Mouse (Mus musculus): ENCODE measurements around the gene H2-Ab1. TPM values are rescaled to one million over a fixed set of nuclear protein-coding genes. Genes with fewer than 3 reads are reported as not detected.

The H2-Ab1 gene
- polyA plus RNA-seq, 1 experiment from 2014 or later: 4.3 TPM

DNA sequence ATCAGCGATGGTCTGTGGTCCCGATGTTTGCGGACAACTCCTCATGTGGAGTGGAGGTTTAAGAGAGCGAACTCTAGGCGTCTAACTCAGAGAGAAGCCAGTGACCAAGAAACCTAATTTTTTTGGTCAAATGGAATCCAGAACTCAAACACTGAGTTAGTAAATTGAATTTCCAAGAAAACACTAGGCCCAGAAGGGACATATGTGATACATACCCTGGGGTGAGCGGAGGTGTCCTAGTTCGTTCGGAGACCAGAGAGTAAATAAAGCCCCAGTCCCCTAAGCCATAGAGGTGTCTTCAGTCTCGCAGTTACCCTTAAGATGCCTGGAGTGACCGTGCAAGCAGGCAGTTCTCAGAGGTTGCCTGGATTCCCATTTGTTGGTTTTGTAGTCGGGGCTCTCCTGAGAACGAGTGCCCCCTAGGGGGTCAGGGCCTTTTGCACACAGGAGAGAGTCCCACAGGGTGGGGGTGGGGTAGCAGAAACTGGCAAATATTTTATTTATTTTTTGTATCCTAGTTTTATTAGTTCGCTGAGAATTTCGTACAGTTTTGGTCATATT, 6.4 kb downstream of the H2-Ab1 start:
- Histone ChIP-seq H3K36me3 (ENCODE audit: control insufficient read depth, insufficient read depth, low read length) (no peaks in the 10 kb centered on the region), H3K9ac (ENCODE audit: low read length) (peak overlapping the region; percentile 52; the same call in 1 of the 2 replicates), H3K27me3 (ENCODE audit: control insufficient read depth, insufficient read depth, low read length) (peaks cover 13% of the 10 kb centered on the region), H3K9me3 (ENCODE audit: control insufficient read depth, low read length) (no peaks in the 10 kb centered on the region), H3K4me3 (ENCODE audit: low read depth, low read length) (peak overlapping the region; percentile 49), H3K4me1 (ENCODE audit: control insufficient read depth, insufficient read depth, low read length) (peaks cover 13% of the 10 kb centered on the region), H3K4me2 (peak overlapping the region; percentile 92), H3K27ac (ENCODE audit: low read depth, low read length) (no peak overlapping the region)
- peak; percentile 95 for DNase-seq (ENCODE audit: low spot score, missing footprints)
- peak; percentile 10; the same call in 1 of the 2 replicates for ATAC-seq (ENCODE audit: low FRiP score)
- under 1% methylated on average over 14 of the region's 14 CpGs for WGBS

DNA sequence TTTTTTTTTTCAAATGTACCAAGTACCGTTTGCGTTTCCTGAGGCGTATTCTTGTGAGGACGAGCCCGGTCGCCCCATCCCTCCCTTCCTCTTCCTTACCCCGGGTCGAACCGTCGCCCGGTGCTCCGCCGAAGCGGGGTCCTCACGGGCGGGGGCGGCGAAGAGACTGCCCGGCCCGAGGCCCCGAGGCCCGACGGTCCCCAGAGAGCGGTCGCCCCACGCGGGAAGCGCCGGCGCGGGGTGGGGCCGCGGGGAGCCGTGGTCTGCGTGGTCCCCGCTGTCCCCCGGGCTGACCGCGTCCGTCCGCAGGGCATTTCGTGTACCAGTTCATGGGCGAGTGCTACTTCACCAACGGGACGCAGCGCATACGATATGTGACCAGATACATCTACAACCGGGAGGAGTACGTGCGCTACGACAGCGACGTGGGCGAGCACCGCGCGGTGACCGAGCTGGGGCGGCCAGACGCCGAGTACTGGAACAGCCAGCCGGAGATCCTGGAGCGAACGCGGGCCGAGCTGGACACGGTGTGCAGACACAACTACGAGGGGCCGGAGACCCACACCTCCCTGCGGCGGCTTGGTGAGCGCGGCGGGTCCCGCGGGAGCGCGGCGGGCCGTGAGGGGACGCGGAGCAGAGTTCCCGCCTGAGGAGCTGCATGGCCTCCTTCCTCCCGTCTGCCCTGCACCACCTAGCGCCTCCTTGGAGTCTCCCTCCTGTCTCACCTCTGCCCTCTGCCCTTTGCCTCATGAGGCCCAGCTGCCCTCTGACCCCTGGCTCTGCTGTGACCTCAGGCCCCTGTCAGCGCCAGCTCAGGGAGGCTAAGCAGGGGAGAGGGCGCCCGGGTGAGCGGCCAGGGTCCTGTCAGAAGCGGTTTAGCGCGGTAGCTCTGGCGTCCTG, 7.2 kb downstream of the H2-Ab1 start:
- peak overlapping the region; percentile 49 for H3K4me3 ChIP-seq (ENCODE audit: low read depth, low read length)
- H3K9ac ChIP-seq (ENCODE audit: low read length): peak overlapping the region; percentile 64
- no peaks in the 10 kb centered on the region for H3K36me3 ChIP-seq (ENCODE audit: control insufficient read depth, insufficient read depth, low read length)
- WGBS: under 1% methylated on average over 88 of the region's 93 CpGs
- H3K4me2 ChIP-seq: peak overlapping the region; percentile 92
- peaks cover 13% of the 10 kb centered on the region for H3K27me3 ChIP-seq (ENCODE audit: control insufficient read depth, insufficient read depth, low read length)
- H3K27ac ChIP-seq (ENCODE audit: low read depth, low read length): no peak overlapping the region
- H3K9me3 ChIP-seq (ENCODE audit: control insufficient read depth, low read length): no peaks in the 10 kb centered on the region
- ATAC-seq (ENCODE audit: low FRiP score) (peak; percentile 57; the same call in 1 of the 2 replicates), DNase-seq (ENCODE audit: low spot score, missing footprints) (peak; percentile 95)
- H3K4me1 ChIP-seq (ENCODE audit: control insufficient read depth, insufficient read depth, low read length): peaks cover 13% of the 10 kb centered on the region

DNA sequence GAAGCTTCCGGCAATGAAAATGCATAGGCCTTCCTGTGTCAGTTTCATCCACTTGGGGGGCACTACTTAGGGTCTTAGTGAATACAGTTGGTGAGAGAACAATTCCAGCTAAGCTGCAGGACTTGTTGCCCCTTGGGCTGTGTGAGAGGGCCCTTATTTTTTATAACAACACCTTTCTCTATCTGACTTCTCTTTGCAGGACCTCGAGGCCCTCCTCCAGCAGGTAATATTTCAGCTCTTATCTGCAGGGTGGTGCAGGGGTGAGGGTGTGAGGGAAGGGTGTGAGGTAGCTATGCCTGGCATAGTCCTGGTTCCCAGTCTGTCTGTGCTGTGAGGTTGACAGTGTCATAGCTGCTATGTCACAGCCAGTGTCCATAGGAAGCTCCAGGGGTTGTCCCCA, 10.8 kb downstream of the H2-Ab1 start:
- DNase-seq (ENCODE audit: low spot score, missing footprints): no peak
- peaks cover 13% of the 10 kb centered on the region for H3K27me3 ChIP-seq (ENCODE audit: control insufficient read depth, insufficient read depth, low read length)
- H3K4me3 ChIP-seq (ENCODE audit: low read depth, low read length): no peak overlapping the region
- H3K4me1 ChIP-seq (ENCODE audit: control insufficient read depth, insufficient read depth, low read length): peaks cover 13% of the 10 kb centered on the region
- no peaks in the 10 kb centered on the region for H3K36me3 ChIP-seq (ENCODE audit: control insufficient read depth, insufficient read depth, low read length)
- H3K27ac ChIP-seq (ENCODE audit: low read depth, low read length): no peak overlapping the region
- no peaks in the 10 kb centered on the region for H3K9me3 ChIP-seq (ENCODE audit: control insufficient read depth, low read length)
- no peak overlapping the region for H3K9ac ChIP-seq (ENCODE audit: low read length)
- H3K4me2 ChIP-seq: no peak overlapping the region
- no peak for ATAC-seq (ENCODE audit: low FRiP score)
- 81% methylated on average over 2 of the region's 2 CpGs for WGBS

DNA sequence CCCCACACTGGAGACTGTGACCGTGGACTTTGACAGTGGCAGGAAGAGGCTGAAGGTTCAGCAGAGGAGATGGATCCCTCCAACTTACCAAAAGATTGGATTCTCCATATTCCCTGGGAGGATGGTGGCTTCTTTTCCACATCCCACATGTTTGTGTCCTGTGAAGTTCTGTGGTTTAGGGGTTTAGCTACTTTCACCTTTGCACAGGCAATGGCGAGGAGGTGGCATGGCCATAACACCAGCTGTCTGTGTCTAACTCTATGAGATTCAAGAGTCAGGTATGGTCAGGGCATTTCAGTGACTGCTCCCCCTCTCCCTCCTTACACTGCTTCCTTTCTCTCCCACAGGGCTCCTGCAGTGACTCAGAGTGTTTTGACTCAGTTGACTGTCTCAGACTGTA, 11.3 kb downstream of the H2-Ab1 start:
- no peak for ATAC-seq (ENCODE audit: low FRiP score)

DNA sequence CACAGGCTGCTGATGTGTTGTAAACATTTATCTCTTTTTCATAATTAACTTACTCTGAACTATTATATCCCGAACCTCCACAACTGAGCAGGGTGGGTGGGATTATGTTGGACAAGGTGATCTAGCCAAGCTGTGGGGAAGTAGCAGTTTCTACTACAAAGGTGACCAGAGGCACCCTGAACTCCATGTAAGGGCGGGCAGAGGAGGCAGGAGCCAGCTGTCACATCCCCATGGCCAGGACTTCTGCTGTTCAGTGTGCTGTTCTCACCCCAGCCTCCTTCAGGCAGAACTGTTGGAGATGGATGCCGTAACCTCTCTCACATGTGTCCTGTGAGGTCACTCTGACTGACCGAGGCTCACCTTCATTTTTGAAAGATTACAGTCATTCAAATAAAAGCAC, 12.3 kb downstream of the H2-Ab1 start:
- H3K9ac ChIP-seq (ENCODE audit: low read length): no peak overlapping the region
- DNase-seq (ENCODE audit: low spot score, missing footprints) (no peak), ATAC-seq (ENCODE audit: low FRiP score) (no peak)
- peaks cover 6% of the 10 kb centered on the region for H3K4me1 ChIP-seq (ENCODE audit: control insufficient read depth, insufficient read depth, low read length)
- H3K36me3 ChIP-seq (ENCODE audit: control insufficient read depth, insufficient read depth, low read length): no peaks in the 10 kb centered on the region
- peaks cover 6% of the 10 kb centered on the region for H3K27me3 ChIP-seq (ENCODE audit: control insufficient read depth, insufficient read depth, low read length)
- 76% methylated on average over 4 of the region's 4 CpGs for WGBS
- H3K4me2 ChIP-seq: no peak overlapping the region
- H3K9me3 ChIP-seq (ENCODE audit: control insufficient read depth, low read length): no peaks in the 10 kb centered on the region
- no peak overlapping the region for H3K27ac ChIP-seq (ENCODE audit: low read depth, low read length)
- H3K4me3 ChIP-seq (ENCODE audit: low read depth, low read length): no peak overlapping the region

More for the DNA sequence above, 11.3 kb downstream of the H2-Ab1 start:
- peaks cover 13% of the 10 kb centered on the region for H3K27me3 ChIP-seq (ENCODE audit: control insufficient read depth, insufficient read depth, low read length)
- no peaks in the 10 kb centered on the region for H3K9me3 ChIP-seq (ENCODE audit: control insufficient read depth, low read length)
- WGBS: 96% methylated on average over 2 of the region's 2 CpGs
- no peak overlapping the region for H3K27ac ChIP-seq (ENCODE audit: low read depth, low read length)
- H3K9ac ChIP-seq (ENCODE audit: low read length): no peak overlapping the region
- no peak overlapping the region for H3K4me2 ChIP-seq
- no peak for DNase-seq (ENCODE audit: low spot score, missing footprints)
- H3K4me1 ChIP-seq (ENCODE audit: control insufficient read depth, insufficient read depth, low read length): peaks cover 12% of the 10 kb centered on the region
- H3K4me3 ChIP-seq (ENCODE audit: low read depth, low read length): no peak overlapping the region
- H3K36me3 ChIP-seq (ENCODE audit: control insufficient read depth, insufficient read depth, low read length): no peaks in the 10 kb centered on the region

DNA sequence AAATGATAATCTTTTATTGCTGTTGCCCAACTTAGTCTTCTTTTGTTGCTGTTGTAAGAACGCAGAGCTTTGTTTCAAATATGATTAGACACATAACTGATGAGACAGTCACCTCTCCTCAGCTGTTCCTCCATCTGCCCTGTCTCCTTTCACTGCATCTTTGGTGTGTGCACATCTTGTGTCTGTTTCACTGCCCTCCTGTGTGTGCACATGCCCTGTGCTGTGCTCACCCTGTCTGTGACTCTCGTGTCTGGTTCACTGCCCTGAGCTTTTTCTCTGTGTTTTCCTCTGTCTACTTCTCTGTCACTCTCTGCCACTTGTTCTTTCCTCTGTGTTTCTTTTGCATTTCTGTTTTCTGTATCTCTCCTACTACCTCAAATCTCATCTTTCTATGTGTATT, 12.7 kb downstream of the H2-Ab1 start:
- Histone ChIP-seq H3K9me3 (ENCODE audit: control insufficient read depth, low read length) (no peaks in the 10 kb centered on the region), H3K36me3 (ENCODE audit: control insufficient read depth, insufficient read depth, low read length) (no peaks in the 10 kb centered on the region), H3K27ac (ENCODE audit: low read depth, low read length) (no peak overlapping the region), H3K4me2 (no peak overlapping the region), H3K9ac (ENCODE audit: low read length) (no peak overlapping the region), H3K4me1 (ENCODE audit: control insufficient read depth, insufficient read depth, low read length) (peaks cover 2% of the 10 kb centered on the region; the same call in 1 of the 2 replicates), H3K4me3 (ENCODE audit: low read depth, low read length) (no peak overlapping the region), H3K27me3 (ENCODE audit: control insufficient read depth, insufficient read depth, low read length) (peaks cover 3% of the 10 kb centered on the region)
- DNase-seq (ENCODE audit: low spot score, missing footprints) (no peak), ATAC-seq (ENCODE audit: low FRiP score) (no peak)
- WGBS: 89% methylated on average over 2 of the region's 2 CpGs

DNA sequence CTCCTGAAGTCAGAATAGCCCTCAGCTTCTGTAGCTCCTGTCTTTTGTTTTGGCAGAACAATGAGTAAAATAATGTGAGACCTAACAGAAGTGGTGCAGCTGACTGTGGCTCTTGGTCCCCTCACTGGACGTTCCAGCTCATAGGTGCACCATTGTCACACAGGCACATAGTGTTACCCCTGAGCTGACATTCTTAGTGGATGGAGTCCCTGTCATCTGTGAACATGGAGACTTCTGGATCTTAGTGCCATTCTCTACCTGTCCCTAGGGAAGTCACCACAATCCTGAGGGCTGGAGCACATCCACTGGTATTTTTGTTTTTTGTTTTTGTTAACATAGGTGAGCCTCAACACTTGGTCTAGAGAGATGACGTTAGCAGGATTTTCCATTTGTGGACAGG, 13.5 kb downstream of the H2-Ab1 start:
- no peaks in the 10 kb centered on the region for H3K9me3 ChIP-seq (ENCODE audit: control insufficient read depth, low read length)
- no peak overlapping the region for H3K9ac ChIP-seq (ENCODE audit: low read length)
- DNase-seq (ENCODE audit: low spot score, missing footprints): no peak
- no peaks in the 10 kb centered on the region for H3K4me1 ChIP-seq (ENCODE audit: control insufficient read depth, insufficient read depth, low read length)
- no peak for ATAC-seq (ENCODE audit: low FRiP score)
- 84% methylated on average over 2 of the region's 2 CpGs for WGBS
- no peaks in the 10 kb centered on the region for H3K36me3 ChIP-seq (ENCODE audit: control insufficient read depth, insufficient read depth, low read length)
- H3K27me3 ChIP-seq (ENCODE audit: control insufficient read depth, insufficient read depth, low read length): no peaks in the 10 kb centered on the region
- no peak overlapping the region for H3K27ac ChIP-seq (ENCODE audit: low read depth, low read length)
- H3K4me2 ChIP-seq: no peak overlapping the region
- H3K4me3 ChIP-seq (ENCODE audit: low read depth, low read length): no peak overlapping the region

DNA sequence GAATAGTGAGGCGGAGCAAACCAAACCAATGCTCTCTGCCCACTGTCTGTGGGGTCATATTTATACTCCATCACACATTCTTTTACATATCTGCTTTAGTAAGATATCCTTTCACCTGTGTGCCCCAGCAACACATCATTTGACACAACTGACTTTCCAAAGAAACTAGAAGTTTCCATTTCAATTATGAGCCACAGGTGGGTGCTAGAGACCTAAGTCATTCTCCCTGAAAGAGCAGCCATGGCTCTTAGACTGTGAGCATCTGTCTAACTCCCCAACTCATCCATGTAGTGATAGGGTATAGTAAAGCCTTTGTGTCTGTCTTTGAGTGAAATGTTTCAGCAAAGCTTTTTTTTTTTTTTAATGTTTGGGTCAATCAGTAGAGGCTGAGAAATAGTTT, 14.6 kb downstream of the H2-Ab1 start:
- Histone ChIP-seq H3K9me3 (ENCODE audit: control insufficient read depth, low read length) (no peaks in the 10 kb centered on the region), H3K27me3 (ENCODE audit: control insufficient read depth, insufficient read depth, low read length) (no peaks in the 10 kb centered on the region), H3K4me1 (ENCODE audit: control insufficient read depth, insufficient read depth, low read length) (no peaks in the 10 kb centered on the region), H3K4me3 (ENCODE audit: low read depth, low read length) (no peak overlapping the region), H3K9ac (ENCODE audit: low read length) (no peak overlapping the region), H3K36me3 (ENCODE audit: control insufficient read depth, insufficient read depth, low read length) (no peaks in the 10 kb centered on the region), H3K27ac (ENCODE audit: low read depth, low read length) (no peak overlapping the region), H3K4me2 (no peak overlapping the region)
- no peak for ATAC-seq (ENCODE audit: low FRiP score)
- 84% methylated on average over 1 of the region's 1 CpGs for WGBS
- DNase-seq (ENCODE audit: low spot score, missing footprints): no peak

DNA sequence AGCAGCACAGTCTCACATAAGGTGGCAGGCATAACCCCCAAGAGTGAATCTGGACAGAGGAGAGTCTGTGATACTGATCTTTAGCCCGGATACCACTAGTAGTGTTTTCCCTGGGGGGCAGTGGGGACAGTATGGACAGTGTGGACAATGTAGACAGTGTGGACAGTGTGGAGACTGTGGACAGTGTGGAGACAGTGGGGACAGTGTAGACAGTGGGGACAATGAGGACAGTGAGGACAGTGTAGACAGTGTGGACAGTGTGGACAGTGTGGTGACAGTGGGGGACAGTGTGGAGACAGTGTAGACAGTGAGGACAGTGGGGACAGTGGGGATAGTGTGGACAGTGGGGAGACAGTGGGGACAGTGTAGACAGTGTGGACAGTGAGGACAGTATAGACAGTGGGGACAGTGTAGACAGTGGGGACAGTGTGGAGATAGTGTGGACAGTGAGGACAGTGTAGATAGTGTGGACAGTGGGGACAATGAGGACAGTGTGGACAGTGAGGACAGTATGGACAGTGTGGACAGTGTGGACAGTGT, 23.1 kb downstream of the H2-Ab1 start:
- Histone ChIP-seq H3K9me3 (ENCODE audit: control insufficient read depth, low read length) (no peaks in the 10 kb centered on the region), H3K4me2 (no peak overlapping the region), H3K4me3 (ENCODE audit: low read depth, low read length) (no peak overlapping the region), H3K27me3 (ENCODE audit: control insufficient read depth, insufficient read depth, low read length) (no peaks in the 10 kb centered on the region), H3K27ac (ENCODE audit: low read depth, low read length) (no peak overlapping the region), H3K9ac (ENCODE audit: low read length) (no peak overlapping the region), H3K36me3 (ENCODE audit: control insufficient read depth, insufficient read depth, low read length) (no peaks in the 10 kb centered on the region), H3K4me1 (ENCODE audit: control insufficient read depth, insufficient read depth, low read length) (no peaks in the 10 kb centered on the region)
- ATAC-seq (ENCODE audit: low FRiP score): no peak
- DNase-seq (ENCODE audit: low spot score, missing footprints): no peak
- 87% methylated on average over 1 of the region's 1 CpGs for WGBS
